Mouse (Mus musculus) embryonic facial prominence, embryonic 10.5 days (tissue): ENCODE results near the gene Mvp. TPM values are rescaled to one million over a fixed set of nuclear protein-coding genes. Genes with fewer than 3 reads are reported as not detected.

Experiments used
- DNase-seq: peaks from one replicate; pipeline ENCODE4 v3.0.0-alpha.2; 2017; ENCODE audit warnings: low spot score
- H3K27ac ChIP-seq: fragments of 300-500 bp; sonication (generic); replicated peaks from 2 replicates; pipeline ENCODE4 v1.5.1; 2016; ENCODE audit warnings: mild to moderate bottlenecking
- H3K27me3 ChIP-seq: fragments of 300-500 bp; sonication (generic); replicated peaks from 2 replicates; pipeline ENCODE4 v1.6.1; 2016; ENCODE audit warnings: low read depth, mild to moderate bottlenecking; ENCODE audit not compliant: poor library complexity, severe bottlenecking
- H3K36me3 ChIP-seq: fragments of 300-500 bp; sonication (generic); replicated peaks from 2 replicates; pipeline ENCODE4 v1.6.1; 2016; ENCODE audit warnings: mild to moderate bottlenecking, moderate library complexity
- H3K4me1 ChIP-seq: fragments of 300-500 bp; sonication (generic); 2 replicates; pipeline ENCODE4 v1.6.1; 2016
- H3K4me3 ChIP-seq: fragments of 300-500 bp; sonication (generic); 2 replicates; pipeline ENCODE4 v1.5.1; 2016; ENCODE audit warnings: mild to moderate bottlenecking, moderate library complexity
- H3K9me3 ChIP-seq: fragments of 300-500 bp; sonication (generic); 2 replicates; pipeline ENCODE4 v1.6.1; 2016; ENCODE audit warnings: mild to moderate bottlenecking
- WGBS: fragments of 180-500 bp; shearing (Covaris S2); methylation state at CpG from one replicate; pipeline ENCODE4 v1.1.7; 2016; 5-methylcytosine and 5-hydroxymethylcytosine counted together
- polyA plus RNA-seq: library from polyadenylated mRNA; unstranded; fragments of >200 nt; fragmentation: Nextera tagmentation; extraction: Ambion mirVana; gene quantifications from 2 replicates; pipeline ENCODE4 v1.2.1, GENCODE M21; 2016

Gene Mvp
- polyA plus RNA-seq, 1 experiment from 2014 or later, result 4.1 TPM

- H3K4me1 ChIP-seq, result peaks cover 17% of the 10 kb centered on the region
- H3K4me3 ChIP-seq, result peak overlapping the region; percentile 94
- H3K36me3 ChIP-seq, result peaks cover 37% of the 10 kb centered on the region
- WGBS, result 29% methylated on average over 14 of the region's 14 CpGs
- no peaks in the 10 kb centered on the region for H3K27me3 ChIP-seq
- no peaks in the 10 kb centered on the region for H3K9me3 ChIP-seq
- H3K27ac ChIP-seq, result peak overlapping the region; percentile 98
- DNase-seq, result no peak
Measured at GRCm38 (mm10) chr7:126976878-126977459, 37.5 kb downstream of the Mvp start.

- H3K9me3 ChIP-seq, result no peaks in the 10 kb centered on the region
- peak; percentile 98 for DNase-seq
- H3K4me3 ChIP-seq, result peak within 1 kb of the TSS; percentile 94
- WGBS, result under 1% methylated on average over 55 of the region's 55 CpGs
- peaks cover 33% of the 10 kb centered on the region for H3K36me3 ChIP-seq
- H3K27me3 ChIP-seq, result no peaks in the 10 kb centered on the region
- H3K4me1 ChIP-seq, result peaks cover 17% of the 10 kb centered on the region
- peak within 1 kb of the TSS; percentile 98 for H3K27ac ChIP-seq
Measured at GRCm38 (mm10) chr7:126975950-126976866, 38.2 kb downstream of the Mvp start, which contains the start of gene Cdiptos. Gene Cdiptos, minus strand, starts transcription at chr7:126976098.

GRCm38 (mm10) chr7:126975893-126975949 lies 38.7 kb downstream of the Mvp start, which contains the start of gene Cdipt:
Gene Cdipt, plus strand, starts transcription at chr7:126975914.
- 5% methylated on average over 1 of the region's 1 CpGs for WGBS
- H3K9me3 ChIP-seq, result no peaks in the 10 kb centered on the region
- H3K27me3 ChIP-seq, result no peaks in the 10 kb centered on the region

GRCm38 (mm10) chr7:126975493-126975892 lies 38.9 kb downstream of the Mvp start:
- 13% methylated on average over 8 of the region's 8 CpGs for WGBS
- H3K36me3 ChIP-seq, result peaks cover 27% of the 10 kb centered on the region
- no peak for DNase-seq
- peaks cover 17% of the 10 kb centered on the region for H3K4me1 ChIP-seq
- H3K27ac ChIP-seq, result peak overlapping the region; percentile 98
- H3K9me3 ChIP-seq, result no peaks in the 10 kb centered on the region
- peak overlapping the region; percentile 94 for H3K4me3 ChIP-seq
- no peaks in the 10 kb centered on the region for H3K27me3 ChIP-seq

More at GRCm38 (mm10) chr7:126975893-126975949, 38.7 kb downstream of the Mvp start, which contains the start of gene Cdipt:
- Histone ChIP-seq H3K4me3 (peak within 1 kb of the TSS; percentile 94), H3K36me3 (peaks cover 29% of the 10 kb centered on the region), H3K27ac (peak within 1 kb of the TSS; percentile 98), H3K4me1 (peaks cover 17% of the 10 kb centered on the region)
- no peak for DNase-seq

GRCm38 (mm10) chr7:126967361-126967760 lies 47.1 kb downstream of the Mvp start:
- peaks cover 7% of the 10 kb centered on the region for H3K4me1 ChIP-seq
- no peak overlapping the region for H3K4me3 ChIP-seq
- no peaks in the 10 kb centered on the region for H3K36me3 ChIP-seq
- no peaks in the 10 kb centered on the region for H3K9me3 ChIP-seq
- peaks cover 22% of the 10 kb centered on the region for H3K27me3 ChIP-seq
- 68% methylated on average over 6 of the region's 6 CpGs for WGBS
- no peak overlapping the region for H3K27ac ChIP-seq
- DNase-seq, result no peak

GRCm38 (mm10) chr7:126965568-126965967 lies 48.9 kb downstream of the Mvp start:
- H3K36me3 ChIP-seq, result no peaks in the 10 kb centered on the region
- H3K9me3 ChIP-seq, result no peaks in the 10 kb centered on the region
- DNase-seq, result no peak
- peaks cover 7% of the 10 kb centered on the region for H3K4me1 ChIP-seq
- H3K27me3 ChIP-seq, result peaks cover 36% of the 10 kb centered on the region
- H3K4me3 ChIP-seq, result no peak overlapping the region
- H3K27ac ChIP-seq, result no peak overlapping the region
- WGBS, result 89% methylated on average over 3 of the region's 3 CpGs

- H3K27ac ChIP-seq, result no peak overlapping the region
- peak; percentile 61 for DNase-seq
- 28% methylated on average over 19 of the region's 19 CpGs for WGBS
Measured at GRCm38 (mm10) chr7:126963548-126964286, 50.7 kb downstream of the Mvp start.

GRCm38 (mm10) chr7:126961965-126962364 lies 52.5 kb downstream of the Mvp start:
- Histone ChIP-seq H3K4me1 (peaks cover 7% of the 10 kb centered on the region), H3K4me3 (no peak overlapping the region), H3K36me3 (no peaks in the 10 kb centered on the region), H3K9me3 (no peaks in the 10 kb centered on the region), H3K27me3 (peaks cover 36% of the 10 kb centered on the region), H3K27ac (no peak overlapping the region)
- WGBS, result 83% methylated on average over 4 of the region's 4 CpGs
- DNase-seq, result no peak

More at GRCm38 (mm10) chr7:126963548-126964286, 50.7 kb downstream of the Mvp start:
- H3K4me1 ChIP-seq, result peaks cover 7% of the 10 kb centered on the region
- H3K27me3 ChIP-seq, result peaks cover 36% of the 10 kb centered on the region
- H3K36me3 ChIP-seq, result no peaks in the 10 kb centered on the region
- H3K9me3 ChIP-seq, result no peaks in the 10 kb centered on the region
- peak overlapping the region; percentile 22; the same call in 1 of the 2 replicates for H3K4me3 ChIP-seq

GRCm38 (mm10) chr7:126961095-126961494 lies 53.3 kb downstream of the Mvp start:
- H3K4me3 ChIP-seq, result no peak overlapping the region
- 89% methylated on average over 5 of the region's 5 CpGs for WGBS
- peaks cover 7% of the 10 kb centered on the region for H3K4me1 ChIP-seq
- peaks cover 36% of the 10 kb centered on the region for H3K27me3 ChIP-seq
- H3K9me3 ChIP-seq, result no peaks in the 10 kb centered on the region
- H3K36me3 ChIP-seq, result no peaks in the 10 kb centered on the region
- H3K27ac ChIP-seq, result no peak overlapping the region
- no peak for DNase-seq

GRCm38 (mm10) chr7:126959780-126960179 lies 54.6 kb downstream of the Mvp start:
- Histone ChIP-seq H3K27ac (no peak overlapping the region), H3K9me3 (no peaks in the 10 kb centered on the region), H3K36me3 (no peaks in the 10 kb centered on the region), H3K4me1 (peaks cover 7% of the 10 kb centered on the region), H3K27me3 (peaks cover 36% of the 10 kb centered on the region), H3K4me3 (no peak overlapping the region)
- 78% methylated on average over 9 of the region's 9 CpGs for WGBS
- no peak for DNase-seq

- Histone ChIP-seq H3K27ac (no peak overlapping the region), H3K36me3 (no peaks in the 10 kb centered on the region), H3K4me3 (no peak overlapping the region), H3K27me3 (peaks cover 37% of the 10 kb centered on the region), H3K4me1 (peaks cover 19% of the 10 kb centered on the region), H3K9me3 (no peaks in the 10 kb centered on the region)
- 67% methylated on average over 3 of the region's 3 CpGs for WGBS
- DNase-seq, result no peak
Measured at GRCm38 (mm10) chr7:126955125-126955524, 59.3 kb downstream of the Mvp start.

GRCm38 (mm10) chr7:126952646-126953045 lies 61.8 kb downstream of the Mvp start:
- Histone ChIP-seq H3K27me3 (peaks cover 60% of the 10 kb centered on the region), H3K36me3 (no peaks in the 10 kb centered on the region), H3K27ac (no peak overlapping the region), H3K9me3 (no peaks in the 10 kb centered on the region), H3K4me1 (peaks cover 35% of the 10 kb centered on the region), H3K4me3 (no peak overlapping the region)
- no peak for DNase-seq
- WGBS, result under 1% methylated on average over 8 of the region's 8 CpGs
